Mouse (Mus musculus) myocyte (in vitro differentiated cells): ENCODE measurements around the gene Mptx2. TPM values are rescaled to one million over a fixed set of nuclear protein-coding genes. Genes with fewer than 3 reads are reported as not detected.

ENCODE experiments used
- H3K27me3 ChIP-seq: one replicate; pipeline ENCODE4 v1.6.1; 2011; ENCODE audit not compliant: control insufficient read depth, insufficient read depth, insufficient read length
- H3K36me3 ChIP-seq: one replicate; pipeline ENCODE4 v1.6.1; 2011; ENCODE audit not compliant: control insufficient read depth, insufficient read depth
- H3K4me2 ChIP-seq: one replicate; pipeline ENCODE4 v1.6.1; 2011; ENCODE audit warnings: low read depth, control low read depth
- H3K4me3 ChIP-seq: one replicate; pipeline ENCODE4 v1.5.1; 2011; ENCODE audit warnings: mild to moderate bottlenecking, control low read depth, moderate library complexity
- H3K79me2 ChIP-seq: one replicate; pipeline ENCODE4 v1.6.1; 2011; ENCODE audit not compliant: control insufficient read depth, insufficient read depth
- H3ac ChIP-seq: one replicate; pipeline ENCODE4 v1.6.1; 2011; ENCODE audit not compliant: control insufficient read depth, insufficient read length
- CEBPB ChIP-seq: IDR thresholded peaks from 2 replicates; pipeline ENCODE4 v1.6.1; 2011; ENCODE audit warnings: mild to moderate bottlenecking, moderate library complexity; ENCODE audit not compliant: poor library complexity, insufficient read depth, severe bottlenecking
- E2F4 ChIP-seq: IDR thresholded peaks from one replicate; pipeline ENCODE4 v1.6.1; 2011; ENCODE audit warnings: mild to moderate bottlenecking, control low read depth, moderate library complexity; ENCODE audit not compliant: insufficient read depth
- MAX ChIP-seq: IDR thresholded peaks from one replicate; pipeline ENCODE4 v1.6.1; 2011; ENCODE audit warnings: low read depth, mild to moderate bottlenecking, control low read depth
- MYOD1 ChIP-seq, 3 experiments: IDR thresholded peaks; one replicate each; pipeline ENCODE4 v1.6.1; 2011; ENCODE audit warnings: control low read depth in 2 of 3, low read depth in 2 of 3, mild to moderate bottlenecking in 2 of 3, moderate library complexity in 1 of 3; ENCODE audit not compliant: insufficient read length in 2 of 3, control insufficient read depth in 1 of 3
- MYOG ChIP-seq, 3 experiments: IDR thresholded peaks; one replicate each; pipeline ENCODE4 v1.6.1; 2011; ENCODE audit warnings: control low read depth in 2 of 3, low read depth in 2 of 3, mild to moderate bottlenecking in 2 of 3; ENCODE audit not compliant: insufficient read length in 2 of 3, control insufficient read depth in 1 of 3, insufficient read depth in 1 of 3
- POLR2A ChIP-seq: IDR thresholded peaks from one replicate; pipeline ENCODE4 v1.6.1; 2011; ENCODE audit warnings: low read depth, mild to moderate bottlenecking, control low read depth, moderate library complexity; ENCODE audit not compliant: insufficient read length
- POLR2AphosphoS2 ChIP-seq: IDR thresholded peaks from one replicate; pipeline ENCODE4 v1.6.1; 2011; ENCODE audit warnings: low read depth, control low read depth; ENCODE audit not compliant: insufficient read length
- REST ChIP-seq: IDR thresholded peaks from one replicate; pipeline ENCODE4 v1.6.1; 2011; ENCODE audit warnings: mild to moderate bottlenecking, control low read depth, moderate library complexity; ENCODE audit not compliant: insufficient read depth, insufficient read length
- SRF ChIP-seq: IDR thresholded peaks from one replicate; pipeline ENCODE4 v1.6.1; 2011; ENCODE audit warnings: low read depth; ENCODE audit not compliant: control insufficient read depth, insufficient read length
- TCF12 ChIP-seq: IDR thresholded peaks from one replicate; pipeline ENCODE4 v1.6.1; 2011; ENCODE audit warnings: mild to moderate bottlenecking, control low read depth; ENCODE audit not compliant: poor library complexity, insufficient read depth, severe bottlenecking
- TCF3 ChIP-seq: IDR thresholded peaks from one replicate; pipeline ENCODE4 v1.6.1; 2011; ENCODE audit warnings: low read depth, control low read depth; ENCODE audit not compliant: insufficient read length
- USF1 ChIP-seq: IDR thresholded peaks from one replicate; pipeline ENCODE4 v1.6.1; 2011; ENCODE audit warnings: low read depth, mild to moderate bottlenecking, control low read depth, moderate library complexity
- polyA plus RNA-seq: library from polyadenylated mRNA; unstranded; fragments of >200 nt; fragmentation: generic; extraction: Trizol; gene quantifications from one replicate; pipeline ENCODE4 v1.2.1, GENCODE M21; 2012; ENCODE audit warnings: missing spikeins

Gene Mptx2
- polyA plus RNA-seq = not detected

DNA sequence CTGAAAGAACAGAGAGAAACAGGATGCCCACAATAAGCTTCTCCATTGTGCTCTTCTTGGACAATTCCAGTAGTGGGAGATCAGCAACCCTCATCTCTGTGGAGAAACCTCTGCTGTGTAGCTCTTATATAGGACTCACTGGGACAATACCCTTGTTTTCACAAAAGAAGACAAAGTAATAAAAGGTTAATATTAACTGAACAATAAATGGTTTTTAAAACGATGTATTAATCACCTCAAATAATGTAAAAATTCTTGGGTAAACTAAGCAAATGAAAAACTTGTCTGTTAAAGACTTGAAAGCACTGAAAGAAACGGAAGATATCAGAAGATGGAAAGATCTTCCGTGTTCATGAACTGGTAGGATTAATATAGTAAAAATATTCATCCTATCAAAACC, at the start of gene Mptx2:
Gene Mptx2 (minus strand): TSS at position 101 of the 400 bp plus-strand sequence.
- H3K4me3 ChIP-seq = no peak within 1 kb of the TSS
- H3K4me2 ChIP-seq = no peak within 1 kb of the TSS
- H3K27me3 ChIP-seq = no peaks in the 10 kb centered on the region
- H3K79me2 ChIP-seq = no peaks in the 10 kb centered on the region
- H3ac ChIP-seq = no peak within 1 kb of the TSS
- no peaks in the 10 kb centered on the region for H3K36me3 ChIP-seq
- TF ChIP-seq TCF3 (no peak), SRF (no peak), MAX (no peak), USF1 (no peak), E2F4 (no peak), MYOD1 (IDR thresholded peaks at IDR 0.05; ENCODE audit: control insufficient read depth in 1 of 3, insufficient read length in 2 of 3, low read depth in 2 of 3) (no peak), TCF12 (no peak), POLR2AphosphoS2 (no peak), CEBPB (no peak), POLR2A (no peak), REST (no peak)

DNA sequence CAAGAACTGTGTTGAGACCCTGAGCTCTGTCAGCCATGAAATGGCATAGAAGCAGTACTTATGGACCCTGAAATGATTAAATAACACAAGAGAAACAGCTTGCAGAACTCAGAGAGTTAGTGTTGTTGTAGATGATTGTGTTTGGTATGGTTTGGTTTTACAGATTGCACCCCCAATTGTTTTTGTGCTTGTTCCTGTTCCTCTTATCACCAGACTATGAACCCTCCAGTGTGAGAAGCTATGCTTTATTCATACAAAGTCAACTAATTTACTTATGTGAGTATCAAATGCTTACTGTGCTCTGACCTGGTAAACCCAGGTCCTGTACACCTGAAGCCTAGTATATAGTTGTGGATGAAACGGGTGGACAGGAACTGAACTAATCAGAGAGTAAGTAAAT, 49.0 kb upstream of the Mptx2 start:
- H3K36me3 ChIP-seq = no peaks in the 10 kb centered on the region
- TF ChIP-seq TCF12 = no peak
- TF ChIP-seq TCF3 = no peak
- TF ChIP-seq USF1 = no peak
- no peak for TF ChIP-seq POLR2A
- no peak for TF ChIP-seq POLR2AphosphoS2
- no peak for TF ChIP-seq MAX
- TF ChIP-seq SRF = no peak
- no peak for TF ChIP-seq MYOD1 (IDR thresholded peaks at IDR 0.05; ENCODE audit: control insufficient read depth in 1 of 3, insufficient read length in 2 of 3, low read depth in 2 of 3)
- TF ChIP-seq E2F4 = no peak
- no peak for TF ChIP-seq MYOG (IDR thresholded peaks at IDR 0.05; ENCODE audit: control insufficient read depth in 1 of 3, insufficient read depth in 1 of 3, insufficient read length in 2 of 3, low read depth in 2 of 3)
- no peak for TF ChIP-seq REST
- no peak for TF ChIP-seq CEBPB
- H3ac ChIP-seq = no peak overlapping the region

DNA sequence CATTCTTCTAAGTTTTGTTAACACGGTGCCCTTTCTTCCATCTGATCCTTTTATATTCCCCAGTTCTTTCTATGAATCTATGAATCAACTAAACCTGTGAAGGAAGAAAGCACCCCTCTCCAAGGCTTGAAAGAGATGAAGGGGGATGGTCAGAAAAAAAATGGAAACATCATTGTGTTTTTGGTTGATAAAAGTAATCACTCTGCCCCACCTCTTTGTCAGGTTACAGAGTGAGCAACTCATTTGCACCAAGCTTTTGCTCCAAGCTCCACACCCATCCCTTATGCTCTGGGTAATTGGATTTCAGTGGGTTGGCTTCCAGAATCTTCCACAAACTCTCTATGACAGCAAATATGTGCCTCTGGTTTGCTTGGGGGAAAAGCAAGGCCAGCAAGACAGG, 47.8 kb upstream of the Mptx2 start:
- Histone ChIP-seq H3K79me2 (no peaks in the 10 kb centered on the region), H3K4me2 (no peak overlapping the region), H3K27me3 (no peaks in the 10 kb centered on the region), H3ac (no peak overlapping the region), H3K4me3 (no peak overlapping the region), H3K36me3 (no peaks in the 10 kb centered on the region)
- TF ChIP-seq E2F4 (no peak), MYOG (IDR thresholded peaks at IDR 0.05; ENCODE audit: control insufficient read depth in 1 of 3, insufficient read depth in 1 of 3, insufficient read length in 2 of 3, low read depth in 2 of 3) (no peak), MAX (no peak), TCF12 (no peak), POLR2A (no peak), MYOD1 (IDR thresholded peaks at IDR 0.05; ENCODE audit: control insufficient read depth in 1 of 3, insufficient read length in 2 of 3, low read depth in 2 of 3) (no peak), REST (no peak), SRF (no peak), POLR2AphosphoS2 (no peak), CEBPB (no peak), USF1 (no peak), TCF3 (no peak)

More for the DNA sequence above, 49.0 kb upstream of the Mptx2 start:
- Histone ChIP-seq H3K4me3 (no peak overlapping the region), H3K4me2 (no peak overlapping the region), H3K27me3 (no peaks in the 10 kb centered on the region), H3K79me2 (no peaks in the 10 kb centered on the region)

DNA sequence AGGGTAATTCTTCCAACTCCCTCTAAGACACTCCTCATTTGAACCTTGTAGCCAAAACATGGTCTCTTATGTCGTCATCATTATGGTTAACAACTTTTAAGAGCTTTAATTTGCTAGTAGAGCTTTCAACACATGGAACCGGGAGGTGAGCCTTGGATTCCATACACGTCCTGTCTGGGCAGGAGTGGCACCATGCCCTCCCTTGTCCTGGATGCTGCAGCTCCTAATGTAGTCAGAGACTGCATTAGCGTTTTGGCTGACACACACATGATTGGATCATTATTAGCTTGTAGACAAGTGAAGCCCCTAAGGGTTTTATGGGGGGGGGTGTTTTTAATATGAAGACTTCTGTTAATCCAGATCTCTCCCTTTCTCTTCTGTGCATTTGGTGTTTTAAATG, 47.4 kb upstream of the Mptx2 start:
- TF ChIP-seq MYOG (IDR thresholded peaks at IDR 0.05; ENCODE audit: control insufficient read depth in 1 of 3, insufficient read depth in 1 of 3, insufficient read length in 2 of 3, low read depth in 2 of 3) (no peak), TCF3 (no peak), CEBPB (no peak), SRF (no peak), MYOD1 (IDR thresholded peaks at IDR 0.05; ENCODE audit: control insufficient read depth in 1 of 3, insufficient read length in 2 of 3, low read depth in 2 of 3) (no peak), TCF12 (no peak), E2F4 (no peak), MAX (no peak), USF1 (no peak), POLR2AphosphoS2 (no peak), REST (no peak), POLR2A (no peak)
- no peak overlapping the region for H3ac ChIP-seq
- no peaks in the 10 kb centered on the region for H3K36me3 ChIP-seq
- no peak overlapping the region for H3K4me2 ChIP-seq
- no peak overlapping the region for H3K4me3 ChIP-seq
- H3K27me3 ChIP-seq = no peaks in the 10 kb centered on the region
- H3K79me2 ChIP-seq = no peaks in the 10 kb centered on the region
